Mouse (Mus musculus) heart, adult 9 months (tissue): ENCODE results near the gene Clock.

Experiments
- DNase-seq, 2 experiments: peaks; one replicate each; pipeline ENCODE4 v3.0.0; 2022; ENCODE audit warnings: low spot score in 2 of 2

The Clock gene

GRCm38 (mm10) chr5:76283890-76284289, 20.7 kb downstream of the Clock start:
- DNase-seq, result no peak

GRCm38 (mm10) chr5:76274977-76275376, 29.6 kb downstream of the Clock start:
- DNase-seq, result no peak

- no peak for DNase-seq
Measured at GRCm38 (mm10) chr5:76250948-76251347, 53.6 kb downstream of the Clock start.

GRCm38 (mm10) chr5:76246539-76246938, 58.1 kb downstream of the Clock start:
- no peak for DNase-seq

GRCm38 (mm10) chr5:76245419-76245818, 59.2 kb downstream of the Clock start:
- DNase-seq, result no peak

GRCm38 (mm10) chr5:76244430-76244829, 60.2 kb downstream of the Clock start:
- no peak for DNase-seq

GRCm38 (mm10) chr5:76243929-76244328, 60.7 kb downstream of the Clock start:
- no peak for DNase-seq

- no peak for DNase-seq
Measured at GRCm38 (mm10) chr5:76243274-76243673, 61.3 kb downstream of the Clock start.

- no peak for DNase-seq
Measured at GRCm38 (mm10) chr5:76231171-76231855, 73.3 kb downstream of the Clock start.

GRCm38 (mm10) chr5:76216691-76217090, 87.9 kb downstream of the Clock start:
- DNase-seq, result no peak

GRCm38 (mm10) chr5:76208066-76208465, 96.5 kb downstream of the Clock start:
- DNase-seq, result no peak

GRCm38 (mm10) chr5:76205886-76206285, 98.7 kb downstream of the Clock start:
- no peak for DNase-seq

- no peak for DNase-seq
Measured at GRCm38 (mm10) chr5:76203171-76203570, 101.4 kb downstream of the Clock start.

GRCm38 (mm10) chr5:76199346-76199745, 105.2 kb downstream of the Clock start:
- no peak for DNase-seq

- no peak for DNase-seq
Measured at GRCm38 (mm10) chr5:76194377-76194945, 110.1 kb downstream of the Clock start.

GRCm38 (mm10) chr5:76193075-76193474, 111.5 kb downstream of the Clock start:
- DNase-seq, result no peak

GRCm38 (mm10) chr5:76190609-76191008, 114.0 kb downstream of the Clock start:
- no peak for DNase-seq

GRCm38 (mm10) chr5:76187885-76188284, 116.7 kb downstream of the Clock start:
- DNase-seq, result no peak

GRCm38 (mm10) chr5:76184286-76185080, 120.1 kb downstream of the Clock start:
- peak; percentile 59 to 62 for DNase-seq

- peak; percentile 92 to 95 for DNase-seq
Measured at GRCm38 (mm10) chr5:76183750-76184261, 120.8 kb downstream of the Clock start, which contains the start of gene Tmem165. Tmem165 (plus strand) TSS chr5:76183880.

- DNase-seq, result no peak
Measured at GRCm38 (mm10) chr5:76183043-76183749, 121.4 kb downstream of the Clock start.

GRCm38 (mm10) chr5:76182326-76182725, 122.3 kb downstream of the Clock start:
- DNase-seq, result no peak
